ENCODE assay signal across 8 mouse cellular contexts in the genomic region with DNA sequence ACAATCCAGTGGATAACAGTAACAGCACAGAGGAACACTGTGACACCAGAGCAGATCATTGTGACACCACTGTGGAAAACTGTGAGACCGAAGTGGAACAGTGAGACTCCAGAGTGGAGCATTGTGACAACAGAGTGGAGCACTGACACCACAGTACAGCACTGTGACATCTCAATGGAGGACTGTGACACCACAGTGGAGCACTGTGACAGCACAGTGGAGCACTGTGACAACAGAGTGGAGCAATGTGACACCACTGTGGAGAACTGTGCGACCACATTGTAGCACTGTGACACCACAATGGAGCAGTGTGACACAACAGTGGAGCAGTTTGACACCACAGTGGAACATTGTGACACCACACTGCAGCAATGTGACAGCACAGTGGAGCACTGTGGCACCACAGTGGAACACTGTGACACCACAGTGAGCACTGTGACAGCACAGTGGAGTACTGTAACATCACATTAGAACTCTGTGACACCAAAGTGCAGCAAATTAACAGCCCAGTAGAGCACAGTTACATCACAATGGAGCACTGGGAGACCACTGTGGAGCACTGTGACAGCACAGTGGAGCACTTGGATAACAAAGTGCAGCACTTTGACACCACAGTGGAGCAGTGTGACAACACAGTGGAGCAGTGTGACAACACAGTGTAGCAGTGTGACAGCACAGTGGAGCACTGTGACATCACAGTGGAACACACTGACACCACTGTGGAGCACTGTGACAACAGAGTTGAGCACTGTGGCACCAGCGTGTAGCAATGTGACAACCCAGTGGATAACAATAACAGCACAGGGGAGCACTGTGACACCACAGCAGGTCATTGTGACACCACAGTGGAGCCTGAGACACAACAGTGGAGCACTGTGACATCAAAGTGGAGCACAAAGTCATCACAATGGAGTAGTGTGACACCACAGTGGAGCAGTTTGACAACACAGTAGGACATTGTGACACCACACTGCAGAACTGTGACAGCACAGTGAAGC.
DNase-seq lines count a peak whose midpoint lies in the region; ATAC-seq and TF ChIP-seq lines count a peak whose summit lies in the region.

No protein-coding gene starts in this region.

- peak; percentile 1 for DNase-seq in cerebellum, adult 11-12 months
- DNase-seq in cerebellum, adult 8-10 months = no peak
- peak; percentile 3 for DNase-seq in ovary, postnatal 36 days (ENCODE audit: low spot score)
- DNase-seq in ovary, postnatal 10 days (ENCODE audit: low spot score) = no peak
- DNase-seq in induced T-regulatory cell, adult 2 months (ENCODE audit: low read depth) = peak; percentile 10
- DNase-seq in midbrain, postnatal 0 days (ENCODE audit: low spot score) = no peak
- DNase-seq in right cerebral cortex, postnatal 14 days = no peak
- DNase-seq in Muller cell, postnatal 12 days (ENCODE audit: inconsistent ontology term) = no peak

- ATAC-seq in midbrain, postnatal 0 days (ENCODE audit: low FRiP score) = 0 out of 2 replicates have a peak, but pooled peaks have one; percentile 6

- peaks cover 72% of the 10 kb centered on the region for H3K9me3 ChIP-seq in midbrain, postnatal 0 days (ENCODE audit: low read length)

- no peak for TF ChIP-seq CTCF in midbrain, postnatal 0 days (IDR thresholded peaks at IDR 0.05)

- H3K9ac ChIP-seq in midbrain, postnatal 0 days (replicated peaks; ENCODE audit: low read length, poor library complexity, severe bottlenecking) = no peak overlapping the region

- no peak overlapping the region for H3K4me2 ChIP-seq in midbrain, postnatal 0 days (ENCODE audit: low read depth, low read length, poor library complexity, severe bottlenecking)

- no peaks in the 10 kb centered on the region for H3K36me3 ChIP-seq in midbrain, postnatal 0 days (ENCODE audit: insufficient read depth, low read length)

- no peak overlapping the region for H3K27ac ChIP-seq in midbrain, postnatal 0 days (ENCODE audit: low read depth, low read length)

- 81% methylated on average over 3 of the region's 3 CpGs for WGBS in midbrain, postnatal 0 days

- H3K4me3 ChIP-seq in midbrain, postnatal 0 days (ENCODE audit: low read depth, low read length) = no peak overlapping the region

- no peaks in the 10 kb centered on the region for H3K27me3 ChIP-seq in midbrain, postnatal 0 days (ENCODE audit: insufficient read depth, low read length)

- H3K4me1 ChIP-seq in midbrain, postnatal 0 days (ENCODE audit: insufficient read depth, low read length) = no peaks in the 10 kb centered on the region

Comparison
In these comparisons a context has a peak if more than half of its experiments do, and no peak if none do; other contexts are left out.
1. DNase-seq: peak in cerebellum, adult 11-12 months (single experiment), ovary, postnatal 36 days (single experiment) and induced T-regulatory cell, adult 2 months (single experiment); none in cerebellum, adult 8-10 months (single experiment), ovary, postnatal 10 days (single experiment), midbrain, postnatal 0 days (single experiment), right cerebral cortex, postnatal 14 days (single experiment) and Muller cell, postnatal 12 days (single experiment).